Mouse (Mus musculus): ENCODE measurements around the gene Neurl4.

GRCm38 (mm10) chr11:69937385-69937784 lies 36.5 kb downstream of the Neurl4 start:
- TF ChIP-seq GATA1 (IDR thresholded peaks at IDR 0.05; ENCODE audit: borderline replicate concordance, low read length): no peak
- no peak for TF ChIP-seq FLI1 (IDR thresholded peaks at IDR 0.05; ENCODE audit: low read length)
